Mouse (Mus musculus): ENCODE measurements around the gene Xrcc5. TPM values are rescaled to one million over a fixed set of nuclear protein-coding genes. Genes with fewer than 3 reads are reported as not detected.

The Xrcc5 gene
- 15.2 and 15.8 TPM in 2 replicates for polyA plus RNA-seq (2015; fragmentation: Nextera tagmentation; extraction: Ambion mirVana)

GRCm38 (mm10) chr1:72307317-72307798 lies at the start of gene Xrcc5:
Gene Xrcc5 (plus strand): TSS chr1:72307421.

DNA sequence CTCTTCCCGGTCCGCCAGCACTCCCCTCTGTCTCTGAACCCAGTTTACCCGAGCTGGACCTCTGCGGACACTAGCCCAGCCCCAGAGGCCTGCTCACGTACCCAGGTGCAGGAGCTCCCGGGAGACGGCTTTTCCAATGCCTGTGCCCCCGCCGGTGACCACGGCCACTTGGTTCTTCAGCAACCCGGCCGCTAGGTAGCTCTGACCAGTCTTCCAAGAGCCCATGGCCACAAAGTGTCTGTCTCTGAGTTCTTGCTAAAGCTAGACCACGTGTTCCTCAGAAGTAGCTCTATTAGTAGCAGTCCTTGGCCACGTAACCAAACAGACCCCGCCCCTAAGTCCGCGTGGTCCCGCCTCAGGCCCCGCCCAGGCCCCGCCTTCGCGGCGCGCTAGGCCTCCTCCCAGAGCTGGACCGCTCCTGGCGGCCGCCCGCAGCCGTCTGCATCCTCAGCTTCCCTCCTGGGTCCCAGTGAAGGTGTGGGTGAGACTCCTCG lies 23.2 kb upstream of the Xrcc5 start, which contains the start of the genes Pecr and Tmem169:
TSS of gene Pecr (minus strand) at position 323 of the 494 bp plus-strand sequence.
TSS of gene Tmem169 (plus strand) at position 378 of the 494 bp plus-strand sequence.

Other genes with a start within 250 kb of the Xrcc5 start
- 0.61 and 1.0 TPM in 2 replicates for gene Mreg, start 95.1 kb upstream of the Xrcc5 start, polyA plus RNA-seq (2015; fragmentation: Nextera tagmentation; extraction: Ambion mirVana)
- 16.5 and 16.7 TPM in 2 replicates for gene Pecr, start 23.1 kb upstream of the Xrcc5 start, polyA plus RNA-seq (2015; fragmentation: Nextera tagmentation; extraction: Ambion mirVana)
- gene Tmem169, start 23.1 kb upstream of the Xrcc5 start, polyA plus RNA-seq (2015; fragmentation: Nextera tagmentation; extraction: Ambion mirVana) = 0.06 TPM in 1 of 2 replicates, not detected in the other
- 0.02 TPM in 1 of 2 replicates, not detected in the other for gene March4, start 229.5 kb downstream of the Xrcc5 start, polyA plus RNA-seq (2015; fragmentation: Nextera tagmentation; extraction: Ambion mirVana)

All from spleen, postnatal 0 days (tissue).